Mouse (Mus musculus): Measurements from ENCODE around the gene Zscan4-ps3.
A peak's percentile ranks its signal among the peaks of the same experiment; 100 is the strongest.
"Not testable (repeated sequence)": the region's sequence is repeated elsewhere in the genome, so short reads cannot be mapped to it uniquely, and the experiment has no call there.

Gene Zscan4-ps3

DNA sequence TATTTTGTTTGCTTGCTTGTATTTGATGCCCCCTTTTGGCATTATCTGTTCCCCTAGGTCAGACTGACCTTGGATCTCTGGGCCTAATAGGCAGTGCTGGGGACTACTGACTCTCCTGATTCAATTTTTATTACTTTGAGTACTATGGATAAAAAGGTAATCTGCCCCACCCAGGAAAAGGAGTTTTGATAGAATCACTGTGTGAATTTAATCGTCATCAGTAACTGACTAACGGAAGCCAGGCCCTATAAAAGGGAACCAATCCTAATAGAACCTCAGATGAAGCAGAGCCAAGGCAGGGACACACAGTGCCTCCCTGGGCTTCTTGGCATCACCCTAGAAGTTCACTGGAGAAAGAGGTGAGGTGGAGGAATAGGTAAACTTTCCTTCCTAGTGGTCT lies at the start of gene Zscan4-ps3:
Gene Zscan4-ps3, plus strand, starts transcription at position 301 of the 400 bp plus-strand sequence.
- DNase-seq (ENCODE audit: low spot score): not testable (repeated sequence)

DNA sequence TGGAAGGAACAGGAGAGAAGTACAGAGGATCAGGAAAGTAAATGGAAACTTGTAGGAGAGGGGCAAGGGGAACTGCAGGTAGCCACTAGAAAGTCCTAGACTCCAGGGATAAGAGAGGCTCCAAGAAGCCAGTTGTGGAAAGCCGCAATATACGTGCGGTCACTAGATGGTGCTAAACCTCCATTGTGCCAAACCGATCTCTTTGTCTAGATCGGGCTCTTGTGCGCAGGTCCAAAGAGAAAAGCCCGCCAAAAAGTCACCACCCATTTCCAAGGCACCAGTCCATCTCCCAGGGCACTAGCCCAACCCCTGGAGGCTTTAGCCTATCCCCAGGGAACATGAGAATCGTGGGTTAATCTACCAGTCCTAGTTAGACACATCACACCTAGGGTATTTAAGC lies 8.0 kb downstream of the Zscan4-ps3 start:
- DNase-seq (ENCODE audit: low spot score): peak; percentile 4
